Mouse (Mus musculus) CH12.LX (cell line): ENCODE results near the gene Trim11.

ENCODE experiments used
- CHD2 ChIP-seq: IDR thresholded peaks from 2 replicates; pipeline ENCODE4 v1.6.1; 2011; ENCODE audit warnings: low read length, improper control_type of control experiment
- CTCF ChIP-seq, 2 experiments: IDR thresholded peaks in 1 of 2; conservative IDR thresholded peaks in 1 of 2; 2 replicates each; pipeline ENCODE4 v1.5.1; 2011 to 2012; ENCODE audit warnings: low read depth in 2 of 2, low read length in 2 of 2, improper control_type of control experiment in 1 of 2, inconsistent platforms in 1 of 2, mild to moderate bottlenecking in 1 of 2, moderate library complexity in 1 of 2
- E2F4 ChIP-seq: IDR thresholded peaks from 2 replicates; pipeline ENCODE4 v1.6.1; 2011; ENCODE audit warnings: low read depth, low read length, improper control_type of control experiment; ENCODE audit not compliant: insufficient replicate concordance
- EP300 ChIP-seq: IDR thresholded peaks from 2 replicates; pipeline ENCODE4 v1.6.1; 2011; ENCODE audit warnings: low read length, improper control_type of control experiment
- HCFC1 ChIP-seq: IDR thresholded peaks from 2 replicates; pipeline ENCODE4 v1.6.1; 2012; ENCODE audit warnings: low read depth, mild to moderate bottlenecking, inconsistent platforms, low read length, improper control_type of control experiment
- POLR2A ChIP-seq: IDR thresholded peaks from 2 replicates; pipeline ENCODE4 v1.6.1; 2011; ENCODE audit warnings: low read depth, mild to moderate bottlenecking, improper control_type of control experiment, low read length
- POLR2AphosphoS2 ChIP-seq: IDR thresholded peaks from 2 replicates; pipeline ENCODE4 v1.6.1; 2011; ENCODE audit warnings: low read depth, low read length, improper control_type of control experiment
- TCF12 ChIP-seq: IDR thresholded peaks from 2 replicates; pipeline ENCODE4 v1.6.1; 2014; ENCODE audit warnings: low read depth, mild to moderate bottlenecking, inconsistent platforms, low read length, improper control_type of control experiment
- ZNF384 ChIP-seq: IDR thresholded peaks from 2 replicates; pipeline ENCODE4 v1.6.1; 2012; ENCODE audit warnings: low read depth, low read length, improper control_type of control experiment, inconsistent platforms

DNA sequence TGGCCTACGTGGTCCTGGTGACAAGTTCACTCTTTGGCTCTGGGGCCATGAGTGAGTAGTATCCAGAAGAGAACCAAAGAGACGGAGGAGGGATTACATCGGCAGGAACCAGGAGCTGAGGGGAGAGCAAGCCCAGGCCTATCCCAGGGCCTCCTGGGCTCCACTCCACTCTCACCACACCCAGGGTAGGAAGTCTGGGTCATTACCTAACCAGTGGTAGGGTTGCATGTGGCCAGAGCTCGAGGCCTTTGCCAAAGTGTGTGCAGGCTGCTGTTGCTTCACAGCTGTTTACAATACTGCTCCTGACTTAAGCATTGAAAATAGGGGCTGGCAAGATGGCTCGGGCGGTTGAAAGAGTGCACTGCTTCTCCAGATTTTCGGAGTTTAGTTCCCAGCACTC is 1.8 kb downstream of the Trim11 start:
- TF ChIP-seq POLR2AphosphoS2 (no peak), POLR2A (no peak), TCF12 (no peak), E2F4 (no peak), CHD2 (no peak), CTCF (conservative IDR thresholded peaks at IDR 0.05 in 1 of 2, IDR thresholded peaks at IDR 0.05 in 1 of 2; ENCODE audit: low read depth in 2 of 2, low read length in 2 of 2) (no peak), HCFC1 (no peak), ZNF384 (no peak), EP300 (no peak)
